ENCODE assay signal across 20 mouse cellular contexts in the genomic region with DNA sequence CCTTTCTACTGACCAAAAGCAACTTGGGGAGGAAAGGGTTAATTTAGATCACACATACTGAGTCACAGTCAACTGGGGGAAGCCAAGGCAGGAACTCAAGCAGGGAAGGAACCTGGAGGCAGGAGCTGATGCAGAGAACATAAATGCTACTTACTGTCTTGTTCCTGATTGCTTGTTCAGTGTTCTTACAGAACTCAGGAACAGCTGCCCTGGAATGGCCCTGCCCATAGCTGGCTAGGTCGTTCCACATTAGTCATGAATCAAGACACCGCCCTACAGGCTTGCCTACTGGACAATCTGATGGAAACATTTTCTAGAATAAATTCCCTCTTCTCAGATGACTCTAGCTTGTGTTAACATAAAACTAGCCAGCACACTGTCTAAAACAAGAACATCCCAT. TPM values are rescaled to one million over a fixed set of nuclear protein-coding genes. Genes with fewer than 3 reads are reported as not detected.
DNase-seq lines count a peak whose midpoint lies in the region; TF ChIP-seq lines count a peak whose summit lies in the region.
"Had no signal": no experiment of that assay in that cellular context is flagged by ENCODE, and none has a peak within 500 bp of the region (broad histone marks: within the 10 kb centered on the region; RNA-seq: fewer than 3 reads in every experiment).

No protein-coding gene starts in this region.

- no peaks in the 10 kb centered on the region for H3K79me2 ChIP-seq in MEL (ENCODE audit: control insufficient read depth, insufficient read depth, low read length, poor library complexity)

- H3K9ac ChIP-seq in MEL (ENCODE audit: control insufficient read depth, low read depth, low read length, poor library complexity, severe bottlenecking) = no peak overlapping the region
- H3K9ac ChIP-seq: embryonic facial prominence, embryonic 12.5 days; heart, embryonic 13.5 days; hindbrain, embryonic 14.5 days; intestine, embryonic 15.5 days; limb, embryonic 15.5 days; liver, postnatal 0 days; midbrain, embryonic 15.5 days had no signal

- no peak for TF ChIP-seq EP300 in MEL (IDR thresholded peaks at IDR 0.05; ENCODE audit: low read depth in 1 of 2, low read length in 2 of 2)

- H3K9me3 ChIP-seq in MEL (replicated peaks; ENCODE audit: insufficient read depth, low read length) = no peaks in the 10 kb centered on the region
- H3K9me3 ChIP-seq: embryonic facial prominence, embryonic 12.5 days; heart, embryonic 13.5 days; intestine, embryonic 15.5 days; limb, embryonic 15.5 days; midbrain, embryonic 15.5 days had no signal

- no peak for TF ChIP-seq POLR2A in MEL (IDR thresholded peaks at IDR 0.05; ENCODE audit: control insufficient read depth in 1 of 2, insufficient read depth in 1 of 2, low read depth in 1 of 2, low read length in 2 of 2, poor library complexity in 1 of 2)

- DNase-seq in adrenal gland, postnatal 36 days = peak; percentile 54 to 55
- no peak for DNase-seq in adrenal gland, adult 8-10 months
- DNase-seq in MEL (ENCODE audit: low read depth, low spot score) = peak; percentile 18
- DNase-seq in gastrocnemius, adult 8-10 months (ENCODE audit: low spot score in 2 of 2) = peak; percentile 28 to 41
- peak; percentile 72 for DNase-seq in skeletal muscle tissue, adult 2 months (ENCODE audit: low read depth, low spot score)
- DNase-seq in heart, postnatal 36 days = no peak
- no peak for DNase-seq in left cerebral cortex, adult 9 months (ENCODE audit: low spot score in 2 of 2)
- DNase-seq: cerebellum, adult 11 months; cerebellum, postnatal 10 days; heart, adult 18-20 months; liver, postnatal 0 days; thymus, postnatal 25 days had no signal

- H3K27ac ChIP-seq in MEL (ENCODE audit: control insufficient read depth, low read depth, low read length) = no peak overlapping the region
- H3K27ac ChIP-seq: embryonic facial prominence, embryonic 12.5 days; heart, embryonic 13.5 days; hindbrain, embryonic 14.5 days; intestine, embryonic 15.5 days; limb, embryonic 15.5 days; midbrain, embryonic 15.5 days had no signal

- intact Hi-C loops in heart, postnatal 36 days (cut with DNase I) = no loop called here

- no peaks in the 10 kb centered on the region for H3K36me3 ChIP-seq in MEL (ENCODE audit: control insufficient read depth in 1 of 2, insufficient read depth in 2 of 2, low read length in 2 of 2)

- TF ChIP-seq RAD21 in MEL (IDR thresholded peaks at IDR 0.05; ENCODE audit: low read depth, low read length) = no peak

- H3K4me1 ChIP-seq in MEL (ENCODE audit: control insufficient read depth in 1 of 2, insufficient read depth in 2 of 2, low read length in 2 of 2) = peaks cover 0 to 2% of the 10 kb centered on the region in 2 experiments; a peak in 1 of 4 replicates

- no peaks in the 10 kb centered on the region for H3K27me3 ChIP-seq in MEL (ENCODE audit: control insufficient read depth in 1 of 2, insufficient read depth in 2 of 2, low read length in 2 of 2)
- H3K27me3 ChIP-seq: embryonic facial prominence, embryonic 12.5 days; heart, embryonic 13.5 days; intestine, embryonic 15.5 days; limb, embryonic 15.5 days; midbrain, embryonic 15.5 days; Patski had no signal

- TF ChIP-seq CTCF in MEL (IDR thresholded peaks at IDR 0.05 in 2 of 3, conservative IDR thresholded peaks at IDR 0.05 in 1 of 3; ENCODE audit: control insufficient read depth in 1 of 3, insufficient read depth in 1 of 3, low read depth in 2 of 3, low read length in 3 of 3, poor library complexity in 1 of 3, severe bottlenecking in 1 of 3) = no peak

- H3K4me3 ChIP-seq in MEL (ENCODE audit: control insufficient read depth in 1 of 2, insufficient read depth in 1 of 2, low read depth in 2 of 2, low read length in 2 of 2) = no peak overlapping the region
- H3K4me3 ChIP-seq: embryonic facial prominence, embryonic 12.5 days; erythroblast, embryonic 14.5 days; heart, embryonic 13.5 days; intestine, embryonic 15.5 days; limb, embryonic 15.5 days; midbrain, embryonic 15.5 days had no signal

TF ChIP-seq in MEL, 35 proteins besides CTCF, POLR2A, EP300 and RAD21:
- TF ChIP-seq ZKSCAN1 (IDR thresholded peaks at IDR 0.05; ENCODE audit: low read depth, low read length) (no peak), MXI1 (IDR thresholded peaks at IDR 0.05; ENCODE audit: low read depth, low read length) (no peak), MYB (IDR thresholded peaks at IDR 0.05; ENCODE audit: low read depth, low read length) (no peak), UBTF (IDR thresholded peaks at IDR 0.05; ENCODE audit: borderline replicate concordance, insufficient read depth, low read depth, low read length) (no peak), ZNF384 (IDR thresholded peaks at IDR 0.05; ENCODE audit: low read depth, low read length) (no peak), POLR2AphosphoS2 (IDR thresholded peaks at IDR 0.05; ENCODE audit: low read length) (no peak), MYC (IDR thresholded peaks at IDR 0.05; ENCODE audit: low read depth, low read length) (no peak), JUND (IDR thresholded peaks at IDR 0.05; ENCODE audit: low read depth, low read length) (no peak), ETS1 (IDR thresholded peaks at IDR 0.05; ENCODE audit: low read depth, low read length) (no peak), USF1 (IDR thresholded peaks at IDR 0.05; ENCODE audit: low read depth, low read length) (no peak), CHD2 (IDR thresholded peaks at IDR 0.05; ENCODE audit: low read length) (no peak)

RNA-seq across cellular contexts. Expression of a gene that starts 6.0 kb away (rescaled TPM):
- 10 to 100 TPM; 27.7 to 38.1 TPM for total RNA-seq in adrenal gland, postnatal 36 days (2021)
- 10 to 100 TPM; 36.9 to 41.2 (median 38.8) TPM for total RNA-seq in adrenal gland, adult 8-10 months (2022)
- total RNA-seq in MEL (2012; rRNA removed) = 14.2 and 14.6 TPM in 2 replicates
- polyA plus RNA-seq in MEL (2012; ENCODE audit: insufficient read depth in 1 of 2, insufficient read length in 2 of 2, low read depth in 1 of 2, low replicate concordance in 2 of 2, missing spikeins in 1 of 2) = 10 to 100 TPM in 1 of 2 experiments, not detected in 1; 13.4 TPM
- 10 to 100 TPM; 80.3 to 94.0 (median 84.3) TPM for total RNA-seq in gastrocnemius, adult 8-10 months (2022)
- 10 to 100 TPM; 36.1 to 36.4 TPM for total RNA-seq in heart, postnatal 36 days (2021)

RNA-seq across cellular contexts. Expression of a gene that starts 7.1 kb away (rescaled TPM):
- total RNA-seq in adrenal gland, postnatal 36 days (2021) = 100 to 1,000 TPM; 137 to 162 TPM
- total RNA-seq in adrenal gland, adult 8-10 months (2022) = 100 to 1,000 TPM; 162 to 185 (median 177) TPM
- 71.8 and 78.7 TPM in 2 replicates for total RNA-seq in MEL (2012; rRNA removed)
- polyA plus RNA-seq in MEL (2012; ENCODE audit: insufficient read depth in 1 of 2, insufficient read length in 2 of 2, low read depth in 1 of 2, low replicate concordance in 2 of 2, missing spikeins in 1 of 2) = 100 to 1,000 TPM in 1 of 2 experiments, not detected in 1; 111 TPM
- 100 to 1,000 TPM in 2 of 4 experiments, 10 to 100 TPM in 2; 96.0 to 116 (median 101) TPM for total RNA-seq in gastrocnemius, adult 8-10 months (2022)
- total RNA-seq in heart, postnatal 36 days (2021) = 100 to 1,000 TPM; 124 to 126 TPM

RNA-seq across cellular contexts. Expression of a gene that starts 34.7 kb away (rescaled TPM):
- total RNA-seq in adrenal gland, postnatal 36 days (2021) = 10 to 100 TPM; 23.6 to 24.7 TPM
- total RNA-seq in adrenal gland, adult 8-10 months (2022) = 10 to 100 TPM; 26.4 to 39.3 (median 32.0) TPM
- total RNA-seq in MEL (2012; rRNA removed) = 9.3 and 11.6 TPM in 2 replicates
- polyA plus RNA-seq in MEL (2012; ENCODE audit: insufficient read depth in 1 of 2, insufficient read length in 2 of 2, low read depth in 1 of 2, low replicate concordance in 2 of 2, missing spikeins in 1 of 2) = 10 to 100 TPM in 1 of 2 experiments, not detected in 1; 23.9 TPM
- 10 to 100 TPM in 1 of 4 experiments, 1 to 10 TPM in 3; 9.5 to 10.3 (median 9.8) TPM for total RNA-seq in gastrocnemius, adult 8-10 months (2022)
- 10 to 100 TPM; 13.6 to 13.7 TPM for total RNA-seq in heart, postnatal 36 days (2021)

RNA-seq across cellular contexts. Expression of a gene that starts 43.0 kb away (rescaled TPM):
- total RNA-seq in adrenal gland, postnatal 36 days (2021) = 10 to 100 TPM in 1 of 2 experiments, 1 to 10 TPM in 1; 6.5 to 10.7 TPM
- total RNA-seq in adrenal gland, adult 8-10 months (2022) = 10 to 100 TPM; 11.9 to 15.8 (median 14.6) TPM
- 17.7 and 19.3 TPM in 2 replicates for total RNA-seq in MEL (2012; rRNA removed)
- polyA plus RNA-seq in MEL (2012; ENCODE audit: insufficient read depth in 1 of 2, insufficient read length in 2 of 2, low read depth in 1 of 2, low replicate concordance in 2 of 2, missing spikeins in 1 of 2) = 10 to 100 TPM in 1 of 2 experiments, not detected in 1; 18.4 TPM
- 1 to 10 TPM; 3.8 to 4.7 (median 4.2) TPM for total RNA-seq in gastrocnemius, adult 8-10 months (2022)
- total RNA-seq in heart, postnatal 36 days (2021) = 1 to 10 TPM; 4.5 to 5.3 TPM

RNA-seq across cellular contexts. Expression of a gene that starts 43.1 kb away (rescaled TPM):
- 10 to 100 TPM; 23.7 to 24.9 TPM for total RNA-seq in adrenal gland, postnatal 36 days (2021)
- 10 to 100 TPM; 23.3 to 30.1 (median 27.3) TPM for total RNA-seq in adrenal gland, adult 8-10 months (2022)
- 17.0 and 20.0 TPM in 2 replicates for total RNA-seq in MEL (2012; rRNA removed)
- polyA plus RNA-seq in MEL (2012; ENCODE audit: insufficient read depth in 1 of 2, insufficient read length in 2 of 2, low read depth in 1 of 2, low replicate concordance in 2 of 2, missing spikeins in 1 of 2) = 10 to 100 TPM in 1 of 2 experiments, not detected in 1; 20.5 TPM
- total RNA-seq in gastrocnemius, adult 8-10 months (2022) = 10 to 100 TPM; 16.7 to 22.3 (median 19.7) TPM
- total RNA-seq in heart, postnatal 36 days (2021) = 10 to 100 TPM; 14.5 to 15.3 TPM

Comparison
In these comparisons a context has a peak if more than half of its experiments do, and no peak if none do; other contexts are left out.
1. DNase-seq: peak in adrenal gland, postnatal 36 days (2 of 2), MEL (single experiment), gastrocnemius, adult 8-10 months (2 of 2) and skeletal muscle tissue, adult 2 months (single experiment); none in adrenal gland, adult 8-10 months (single experiment), heart, postnatal 36 days (0 of 2) and left cerebral cortex, adult 9 months (0 of 2).